Mouse (Mus musculus): ENCODE data around the gene Adcy3. TPM values are rescaled to one million over a fixed set of nuclear protein-coding genes. Genes with fewer than 3 reads are reported as not detected.

Adcy3 gene
- 8.6 TPM for polyA plus RNA-seq (2014; fragmentation: Illumina TruSeq; extraction: RNeasy Lipid Tissue Mini Kit (QIAGEN cat#74804); ENCODE audit: low read depth, low replicate concordance)

DNA sequence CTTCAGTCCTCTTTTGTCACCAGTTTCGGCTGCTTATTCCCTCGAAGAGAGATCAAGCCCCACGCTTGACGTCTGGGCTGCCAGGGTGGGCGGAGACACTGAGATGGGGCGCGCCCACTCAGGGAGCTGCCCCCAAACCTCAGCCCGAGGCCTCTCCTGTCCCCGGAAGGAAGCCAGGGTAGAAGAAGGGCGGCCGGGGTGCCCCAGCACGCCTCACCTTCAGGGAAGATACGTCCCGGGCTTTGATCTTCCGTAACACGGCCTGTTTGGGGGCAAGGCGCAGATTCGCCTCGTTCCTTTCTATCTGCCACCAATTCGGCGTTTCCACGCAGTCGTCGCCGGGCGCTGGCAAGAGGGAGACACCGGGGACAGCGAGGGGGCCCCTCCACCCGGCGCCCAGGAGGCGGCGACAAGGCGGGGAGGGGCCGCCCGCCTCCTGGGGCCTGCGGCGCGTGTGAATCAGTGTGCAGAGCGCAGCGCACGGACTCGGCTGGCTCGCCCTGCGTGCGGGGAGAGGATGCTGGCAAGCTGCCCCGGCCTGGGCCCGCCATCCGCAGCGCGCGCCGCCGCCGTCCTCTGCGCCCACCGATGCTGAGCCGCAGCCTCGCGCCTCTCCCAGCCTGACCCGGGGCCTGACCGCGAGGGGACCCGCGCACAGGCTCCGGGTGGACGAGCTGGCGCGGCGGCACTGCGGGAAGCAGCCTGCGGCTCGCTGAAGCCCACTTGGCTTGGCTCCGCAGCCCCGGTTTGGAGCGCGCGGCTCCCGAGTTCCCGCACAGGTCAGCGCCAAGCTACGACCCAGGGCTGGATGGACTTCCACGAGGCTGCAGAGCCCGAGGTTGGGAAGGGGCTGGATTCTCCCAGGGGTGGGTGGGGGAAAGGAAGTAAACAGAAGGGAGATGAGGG, at the start of gene Adcy3:
Adcy3 (plus strand) TSS at position 163 of the 906 bp plus-strand sequence.

DNA sequence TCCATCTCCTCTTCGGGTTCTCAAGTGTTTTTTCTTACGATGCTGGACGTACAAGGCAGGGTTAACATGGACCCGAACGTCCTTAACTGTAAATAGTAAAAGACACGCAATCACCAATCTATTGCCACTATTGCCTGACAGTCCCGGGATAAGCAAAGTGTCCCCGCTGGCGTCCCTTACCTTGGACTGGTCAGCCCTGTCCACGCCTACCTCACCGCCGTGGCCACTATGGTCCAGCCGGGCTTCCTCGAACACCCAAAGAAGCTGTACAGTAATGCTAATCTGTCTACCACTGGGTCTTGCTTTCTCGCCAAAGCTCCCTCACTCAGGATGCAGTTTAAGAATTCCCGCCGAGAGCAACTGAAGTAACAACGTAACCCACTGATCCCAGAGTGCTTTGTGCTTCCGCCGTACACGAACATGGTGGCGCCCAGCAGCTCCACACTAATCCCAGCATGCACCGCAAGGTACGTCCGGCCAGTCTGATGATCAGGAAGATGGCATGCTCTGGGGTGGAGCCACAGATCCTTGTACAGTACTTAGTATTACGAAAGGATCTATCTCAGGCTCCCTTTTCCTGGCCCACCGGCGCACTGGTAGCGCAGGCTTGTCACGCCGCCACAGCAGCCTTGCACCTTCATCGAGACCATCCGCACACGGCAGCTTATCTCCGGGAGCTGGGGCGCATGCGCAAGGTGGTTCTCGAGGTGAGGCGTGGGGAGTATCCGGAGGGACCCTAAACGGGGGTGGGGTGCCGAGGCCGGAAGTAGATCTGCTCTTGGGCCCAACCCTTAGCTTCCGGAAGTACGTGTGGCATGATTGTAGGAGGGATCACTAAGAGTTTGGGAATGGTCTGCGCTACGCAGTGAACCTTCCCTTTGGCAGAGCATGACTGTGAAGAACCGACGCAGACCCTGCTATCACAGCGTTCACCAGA, 100.9 kb downstream of the Adcy3 start, which contains the start of the genes Ptrhd1 and Cenpo:
Ptrhd1 (plus strand) TSS at position 456 of the 937 bp plus-strand sequence.
Cenpo (minus strand) TSS at position 723 of the 937 bp plus-strand sequence.

Other genes starting within 250 kb of the Adcy3 start
- gene Pomc, start 178.2 kb upstream of the Adcy3 start, polyA plus RNA-seq (2014; fragmentation: Illumina TruSeq; extraction: RNeasy Lipid Tissue Mini Kit (QIAGEN cat#74804); ENCODE audit: low read depth, low replicate concordance), result not detected
- gene Efr3b, start 94.2 kb upstream of the Adcy3 start, polyA plus RNA-seq (2014; fragmentation: Illumina TruSeq; extraction: RNeasy Lipid Tissue Mini Kit (QIAGEN cat#74804); ENCODE audit: low read depth, low replicate concordance), result 1.7 TPM
- 3.9 TPM for gene Dnajc27, start 50.5 kb upstream of the Adcy3 start, polyA plus RNA-seq (2014; fragmentation: Illumina TruSeq; extraction: RNeasy Lipid Tissue Mini Kit (QIAGEN cat#74804); ENCODE audit: low read depth, low replicate concordance)
- gene Ptrhd1, start 100.9 kb downstream of the Adcy3 start, polyA plus RNA-seq (2014; fragmentation: Illumina TruSeq; extraction: RNeasy Lipid Tissue Mini Kit (QIAGEN cat#74804); ENCODE audit: low read depth, low replicate concordance), result 4.7 TPM
- 5.9 TPM for gene Cenpo, start 101.2 kb downstream of the Adcy3 start, polyA plus RNA-seq (2014; fragmentation: Illumina TruSeq; extraction: RNeasy Lipid Tissue Mini Kit (QIAGEN cat#74804); ENCODE audit: low read depth, low replicate concordance)